Mouse (Mus musculus): ENCODE results near the gene Hes3.

- TF ChIP-seq POLR2A (IDR thresholded peaks at IDR 0.05; ENCODE audit: borderline replicate concordance, insufficient read depth, low read length): peak; percentile 89
- 0 out of 2 replicates have a peak, but pooled peaks have one; percentile 8 for TF ChIP-seq CTCF (IDR thresholded peaks at IDR 0.05; ENCODE audit: borderline replicate concordance, insufficient read depth, low read depth, low read length)
These were observed 34.3 kb upstream of the Hes3 start, which contains the start of gene Rpl22 for GRCm38 (mm10) chr4:152325574-152326411.
